Mouse (Mus musculus) macrophage (primary cell): ENCODE data around the gene Mettl1. TPM values are rescaled to one million over a fixed set of nuclear protein-coding genes. Genes with fewer than 3 reads are reported as not detected.

Experiments
- polyA plus RNA-seq: library from polyadenylated mRNA; stranded (reverse); fragments of 250-400 nt; gene quantifications from 3 replicates; pipeline ENCODE4 v1.2.4, GENCODE M21; 2018; ENCODE audit warnings: inconsistent platforms

Gene Mettl1
- polyA plus RNA-seq, 1 experiment from 2014 or later: 4.6 TPM

Other genes starting within 250 kb of the Mettl1 start
- 3.6 to 7.7 TPM (median 7.0 TPM) in 3 replicates for gene Atp23, start 140.1 kb upstream of the Mettl1 start, polyA plus RNA-seq
- gene Ctdsp2, start 62.7 kb upstream of the Mettl1 start, polyA plus RNA-seq: 21.1 to 77.3 TPM (median 33.3 TPM) in 3 replicates
- gene Avil, start 40.7 kb upstream of the Mettl1 start, polyA plus RNA-seq: not detected in 3 replicates
- 4.9 to 22.2 TPM (median 12.8 TPM) in 3 replicates for gene Tsfm, start 10.6 kb upstream of the Mettl1 start, polyA plus RNA-seq
- not detected in 3 replicates for gene Eef1akmt3, start 99 bp downstream of the Mettl1 start, polyA plus RNA-seq
- gene Cyp27b1, start 6.8 kb downstream of the Mettl1 start, polyA plus RNA-seq: not detected in 3 replicates
- gene March9, start 18.8 kb downstream of the Mettl1 start, polyA plus RNA-seq: 1.4 to 1.6 TPM (median 1.5 TPM) in 3 replicates
- 131 to 178 TPM (median 145 TPM) in 3 replicates for gene Cdk4, start 22.1 kb downstream of the Mettl1 start, polyA plus RNA-seq
- 104 to 129 TPM (median 119 TPM) in 3 replicates for gene Tspan31, start 28.9 kb downstream of the Mettl1 start, polyA plus RNA-seq
- 0.25 to 0.89 TPM (median 0.42 TPM) in 3 replicates for gene Agap2, start 33.9 kb downstream of the Mettl1 start, polyA plus RNA-seq
- 173 to 355 TPM (median 215 TPM) in 3 replicates for gene Os9, start 79.7 kb downstream of the Mettl1 start, polyA plus RNA-seq
- 37.2 to 59.2 TPM (median 48.4 TPM) in 3 replicates for gene B4galnt1, start 123.8 kb downstream of the Mettl1 start, polyA plus RNA-seq
- 1.2 TPM in 1 of 3 replicates, not detected in the others for gene Slc26a10, start 139.2 kb downstream of the Mettl1 start, polyA plus RNA-seq
- not detected in 3 replicates for gene Arhgef25, start 148.7 kb downstream of the Mettl1 start, polyA plus RNA-seq
- gene Dtx3, start 154.3 kb downstream of the Mettl1 start, polyA plus RNA-seq: 10.9 to 46.7 TPM (median 15.1 TPM) in 3 replicates
- 33.0 to 42.7 TPM (median 40.2 TPM) in 3 replicates for gene Pip4k2c, start 170.2 kb downstream of the Mettl1 start, polyA plus RNA-seq
- gene Kif5a, start 221.9 kb downstream of the Mettl1 start, polyA plus RNA-seq: 0.61 to 0.67 TPM (median 0.63 TPM) in 3 replicates
- 110 to 121 TPM (median 112 TPM) in 3 replicates for gene Dctn2, start 225.0 kb downstream of the Mettl1 start, polyA plus RNA-seq
- gene Mbd6, start 247.6 kb downstream of the Mettl1 start, polyA plus RNA-seq: 13.5 to 25.4 TPM (median 19.5 TPM) in 3 replicates